Comparison of ENCODE assay signal across 28 mouse cellular contexts in genomic region chr1:157334834-157335233, GRCm38 (mm10).
DNase-seq lines count a peak whose midpoint lies in the region; ATAC-seq and TF ChIP-seq lines count a peak whose summit lies in the region.
"Had no signal": no experiment of that assay in that cellular context is flagged by ENCODE, and none has a peak within 500 bp of the region (broad histone marks: within the 10 kb centered on the region; RNA-seq: fewer than 3 reads in every experiment).

No protein-coding gene starts in this region.

- peak; percentile 51; the same call in 1 of the 2 replicates for ATAC-seq in forebrain, embryonic 12.5 days (ENCODE audit: low FRiP score)
- no peak for ATAC-seq in forebrain, embryonic 11.5 days (replicated peaks; ENCODE audit: low FRiP score)
- ATAC-seq in forebrain, postnatal 0 days = peak; percentile 59; the same call in 1 of the 2 replicates
- ATAC-seq: intestine, embryonic 16.5 days; lung, postnatal 0 days had no signal

- no peak overlapping the region for H3K4me3 ChIP-seq in forebrain, embryonic 12.5 days (replicated peaks)
- H3K4me3 ChIP-seq in forebrain, embryonic 11.5 days (ENCODE audit: low read depth, low read length) = no peak overlapping the region
- H3K4me3 ChIP-seq in layer of hippocampus, adult 2 months = no peak overlapping the region
- no peak overlapping the region for H3K4me3 ChIP-seq in forebrain, postnatal 0 days (ENCODE audit: low read depth, low read length)
- H3K4me3 ChIP-seq: erythroblast, embryonic 14.5 days; gastrocnemius, adult 2 months; heart, embryonic 13.5 days; limb, embryonic 10.5 days; limb, embryonic 15.5 days; liver, embryonic 13.5 days; neural tube, embryonic 12.5 days had no signal

- TF ChIP-seq CTCF in layer of hippocampus, adult 2 months (conservative IDR thresholded peaks at IDR 0.05) = no peak
- no peak for TF ChIP-seq CTCF in brain, embryonic 14.5 days (IDR thresholded peaks at IDR 0.05; ENCODE audit: borderline replicate concordance, extremely low read depth, insufficient read depth, insufficient read length)
- no peak for TF ChIP-seq CTCF in forebrain, postnatal 0 days (IDR thresholded peaks at IDR 0.05; ENCODE audit: low read depth)

- peaks cover 5% of the 10 kb centered on the region; the same call in 1 of the 2 replicates for H3K4me1 ChIP-seq in forebrain, embryonic 12.5 days
- H3K4me1 ChIP-seq in forebrain, embryonic 11.5 days (replicated peaks; ENCODE audit: control insufficient read depth, insufficient read depth, low read length) = no peaks in the 10 kb centered on the region
- no peaks in the 10 kb centered on the region for H3K4me1 ChIP-seq in forebrain, postnatal 0 days (ENCODE audit: insufficient read depth)
- H3K4me1 ChIP-seq: heart, embryonic 13.5 days; limb, embryonic 10.5 days; limb, embryonic 15.5 days; liver, embryonic 13.5 days; neural tube, embryonic 12.5 days had no signal

- no peak for DNase-seq in forebrain, embryonic 11.5 days (ENCODE audit: low spot score)
- no peak for DNase-seq in layer of hippocampus, adult 2 months (ENCODE audit: low spot score in 2 of 2)
- no peak for DNase-seq in layer of hippocampus, postnatal 25 days (ENCODE audit: extremely low spot score in 1 of 2, low spot score in 1 of 2)
- DNase-seq in brain, embryonic 14.5 days (ENCODE audit: low read depth) = peak; percentile 85
- peak; percentile 17 for DNase-seq in forebrain, postnatal 0 days
- DNase-seq in cerebellum, postnatal 25 days = no peak
- DNase-seq: adrenal gland, adult 8-10 months; cerebellum, adult 18-20 months; cerebellum, postnatal 10 days; gastrocnemius, adult 2 months; heart, postnatal 10 days; kidney, adult 8-10 months; kidney, postnatal 4 days; liver, embryonic 13.5 days; lung, adult 18-20 months; midbrain, embryonic 14.5 days; spleen, adult 18-20 months; thymus, postnatal 14 days had no signal

- no peak for TF ChIP-seq POLR2A in brain, embryonic 14.5 days (IDR thresholded peaks at IDR 0.05; ENCODE audit: borderline replicate concordance, extremely low read depth, insufficient read depth, insufficient read length, poor library complexity, severe bottlenecking)

- H3K27ac ChIP-seq in forebrain, embryonic 12.5 days = peak overlapping the region; percentile 69; the same call in 1 of the 2 replicates
- H3K27ac ChIP-seq in forebrain, embryonic 11.5 days (ENCODE audit: low read depth, low read length) = no peak overlapping the region
- H3K27ac ChIP-seq in layer of hippocampus, adult 2 months = peak overlapping the region; percentile 25; the same call in 1 of the 2 replicates
- H3K27ac ChIP-seq in forebrain, postnatal 0 days (ENCODE audit: low read depth, low read length) = 0 out of 2 replicates have a peak overlapping the region, but pooled peaks have one; percentile 51
- H3K27ac ChIP-seq: gastrocnemius, adult 2 months; heart, embryonic 13.5 days; kidney, postnatal 0 days; limb, embryonic 10.5 days; limb, embryonic 15.5 days; liver, embryonic 13.5 days; neural tube, embryonic 12.5 days had no signal

- H3K27me3 ChIP-seq in forebrain, embryonic 12.5 days = no peaks in the 10 kb centered on the region
- H3K27me3 ChIP-seq in forebrain, embryonic 11.5 days (ENCODE audit: control insufficient read depth, insufficient read depth, low read length) = no peaks in the 10 kb centered on the region
- no peaks in the 10 kb centered on the region for H3K27me3 ChIP-seq in forebrain, postnatal 0 days (ENCODE audit: insufficient read depth, low read length)
- H3K27me3 ChIP-seq: CH12.LX; heart, embryonic 13.5 days; limb, embryonic 15.5 days; liver, embryonic 13.5 days; neural tube, embryonic 12.5 days had no signal

- no peak overlapping the region for H3K9ac ChIP-seq in forebrain, embryonic 12.5 days
- no peak overlapping the region for H3K9ac ChIP-seq in forebrain, embryonic 11.5 days (ENCODE audit: low read length)
- no peak overlapping the region for H3K9ac ChIP-seq in forebrain, postnatal 0 days
- H3K9ac ChIP-seq: heart, embryonic 13.5 days; limb, embryonic 15.5 days; liver, embryonic 13.5 days; neural tube, embryonic 12.5 days had no signal

- WGBS in forebrain, embryonic 12.5 days = 43% methylated on average over 3 of the region's 3 CpGs
- WGBS in forebrain, embryonic 11.5 days = 59% methylated on average over 3 of the region's 3 CpGs
- 27% methylated on average over 3 of the region's 3 CpGs for WGBS in forebrain, postnatal 0 days

- no peak overlapping the region for H3K4me2 ChIP-seq in forebrain, embryonic 12.5 days
- no peak overlapping the region for H3K4me2 ChIP-seq in forebrain, embryonic 11.5 days (ENCODE audit: low read depth, low read length, severe bottlenecking)
- no peak overlapping the region for H3K4me2 ChIP-seq in forebrain, postnatal 0 days (ENCODE audit: low read depth)
- H3K4me2 ChIP-seq: heart, embryonic 13.5 days; limb, embryonic 15.5 days; liver, embryonic 13.5 days; neural tube, embryonic 12.5 days had no signal

- no peaks in the 10 kb centered on the region for H3K9me3 ChIP-seq in forebrain, embryonic 12.5 days
- H3K9me3 ChIP-seq in forebrain, embryonic 11.5 days (ENCODE audit: control insufficient read depth, low read length) = no peaks in the 10 kb centered on the region
- no peaks in the 10 kb centered on the region for H3K9me3 ChIP-seq in forebrain, postnatal 0 days (ENCODE audit: low read length)
- H3K9me3 ChIP-seq: heart, embryonic 13.5 days; limb, embryonic 10.5 days; limb, embryonic 15.5 days; liver, embryonic 13.5 days; neural tube, embryonic 12.5 days had no signal

- no peaks in the 10 kb centered on the region for H3K36me3 ChIP-seq in forebrain, embryonic 12.5 days (replicated peaks)
- no peaks in the 10 kb centered on the region for H3K36me3 ChIP-seq in forebrain, embryonic 11.5 days (ENCODE audit: control insufficient read depth, insufficient read depth, low read length)
- no peaks in the 10 kb centered on the region for H3K36me3 ChIP-seq in forebrain, postnatal 0 days (ENCODE audit: insufficient read depth)
- H3K36me3 ChIP-seq: heart, embryonic 13.5 days; limb, embryonic 10.5 days; limb, embryonic 15.5 days; liver, embryonic 13.5 days; neural tube, embryonic 12.5 days had no signal

Comparison
In these comparisons a context has a peak if more than half of its experiments do, and no peak if none do; other contexts are left out.
1. DNase-seq: peak in brain, embryonic 14.5 days (single experiment) and forebrain, postnatal 0 days (single experiment); none in forebrain, embryonic 11.5 days (single experiment), layer of hippocampus, adult 2 months (0 of 2), layer of hippocampus, postnatal 25 days (0 of 2) and cerebellum, postnatal 25 days (0 of 2).